8 mouse cellular contexts compared by ENCODE assay signal in genomic region chr11:109611303-109612149, GRCm38 (mm10). TPM values are rescaled to one million over a fixed set of nuclear protein-coding genes. Genes with fewer than 3 reads are reported as not detected.
DNase-seq lines count a peak whose midpoint lies in the region; ATAC-seq and TF ChIP-seq lines count a peak whose summit lies in the region.

Gene Wipi1 (minus strand): TSS chr11:109611967.

- no peaks in the 10 kb centered on the region for H3K36me3 ChIP-seq in hindbrain, embryonic 10.5 days
- no peaks in the 10 kb centered on the region for H3K36me3 ChIP-seq in lung, postnatal 0 days (ENCODE audit: insufficient read depth, low read length)

- H3K9me3 ChIP-seq in hindbrain, embryonic 10.5 days = no peaks in the 10 kb centered on the region
- H3K9me3 ChIP-seq in lung, postnatal 0 days (ENCODE audit: low read length) = no peaks in the 10 kb centered on the region

- H3K9ac ChIP-seq in lung, postnatal 0 days (replicated peaks; ENCODE audit: low read depth) = peak within 1 kb of the TSS; percentile 92

- WGBS in hindbrain, embryonic 10.5 days = under 1% methylated on average over 58 of the region's 58 CpGs
- whole genome bisulfite sequencing in lung, postnatal 0 days = under 1% methylated on average over 46 of the region's 58 CpGs

- H3K4me2 ChIP-seq in lung, postnatal 0 days (replicated peaks; ENCODE audit: low read depth, low read length) = peak within 1 kb of the TSS; percentile 76

- no peak for TF ChIP-seq EP300 in lung, postnatal 0 days (IDR thresholded peaks at IDR 0.05)

- H3K27ac ChIP-seq in hindbrain, embryonic 10.5 days = peak within 1 kb of the TSS; percentile 91
- H3K27ac ChIP-seq in lung, postnatal 0 days (ENCODE audit: low read length) = peak within 1 kb of the TSS; percentile 94

- peak; percentile 89 for ATAC-seq in frontal cortex, adult (ENCODE audit: low TSS enrichment)
- peak; percentile 94 for ATAC-seq in lung, postnatal 0 days

- peak; percentile 99 for DNase-seq in MN1 (ENCODE audit: low spot score)
- DNase-seq in cerebellum, adult 9-10 months = peak; percentile 99
- DNase-seq in hindbrain, embryonic 10.5 days (ENCODE audit: low spot score) = peak; percentile 99
- DNase-seq in layer of hippocampus, adult 9-11 months = peak; percentile 100
- peak; percentile 100 for DNase-seq in lung, postnatal 0 days (ENCODE audit: low spot score)
- peak; percentile 98 for DNase-seq in ovary, postnatal 14 days (ENCODE audit: low spot score)
- DNase-seq in thymus, postnatal 14 days = peak; percentile 93

- peaks cover 28% of the 10 kb centered on the region for H3K4me1 ChIP-seq in hindbrain, embryonic 10.5 days (replicated peaks)
- H3K4me1 ChIP-seq in lung, postnatal 0 days (ENCODE audit: insufficient read depth, low read depth, low read length) = peaks cover 12% of the 10 kb centered on the region; the same call in 1 of the 2 replicates

- H3K4me3 ChIP-seq in hindbrain, embryonic 10.5 days = peak within 1 kb of the TSS; percentile 81
- peak within 1 kb of the TSS; percentile 73 for H3K4me3 ChIP-seq in lung, postnatal 0 days (ENCODE audit: low read depth, low read length)

- no peak for TF ChIP-seq CTCF in lung, postnatal 0 days (IDR thresholded peaks at IDR 0.05)

- H3K27me3 ChIP-seq in hindbrain, embryonic 10.5 days (ENCODE audit: insufficient read depth, poor library complexity, severe bottlenecking) = peaks cover 8% of the 10 kb centered on the region
- H3K27me3 ChIP-seq in lung, postnatal 0 days (replicated peaks; ENCODE audit: insufficient read depth, low read length) = no peaks in the 10 kb centered on the region

RNA-seq across cellular contexts. Expression of gene Wipi1, which starts in this region (rescaled TPM):
- polyA plus RNA-seq in hindbrain, embryonic 10.5 days (2016; fragmentation: Nextera tagmentation; extraction: Ambion mirVana) = 16.0 and 16.2 TPM in 2 replicates
- 51.4 and 65.1 TPM in 2 replicates for polyA plus RNA-seq in lung, postnatal 0 days (2015; fragmentation: Nextera tagmentation; extraction: Ambion mirVana)

Comparison
In these comparisons a context has a peak if more than half of its experiments do, and no peak if none do; other contexts are left out.
1. Peak in every context shown above with its lines: DNase-seq, ATAC-seq, H3K4me3 ChIP-seq and H3K27ac ChIP-seq.